Mouse (Mus musculus) heart, postnatal 36 days (tissue): ENCODE data around the gene Rnf168. TPM values are rescaled to one million over a fixed set of nuclear protein-coding genes. Genes with fewer than 3 reads are reported as not detected.
A peak's percentile ranks its signal among the peaks of the same experiment; 100 is the strongest.
"Not testable (repeated sequence)": the region's sequence is repeated elsewhere in the genome, so short reads cannot be mapped to it uniquely, and the experiment has no call there.

ENCODE experiments used
- DNase-seq, 2 experiments: peaks; one replicate each; pipeline ENCODE4 v3.0.0; 2021 to 2022
- intact Hi-C: fragments of 180-260 bp; cut with DNase I; formaldehyde crosslinking; loops from one replicate; pipeline ENCODE4 v1.15.1; 2025
- total RNA-seq, 2 experiments: library from RNA; stranded (reverse); gene quantifications; 2 replicates each; pipeline ENCODE4 v1.2.3; 2021

Rnf168 gene
- total RNA-seq, result 10 to 100 TPM; 13.7 TPM

DNA sequence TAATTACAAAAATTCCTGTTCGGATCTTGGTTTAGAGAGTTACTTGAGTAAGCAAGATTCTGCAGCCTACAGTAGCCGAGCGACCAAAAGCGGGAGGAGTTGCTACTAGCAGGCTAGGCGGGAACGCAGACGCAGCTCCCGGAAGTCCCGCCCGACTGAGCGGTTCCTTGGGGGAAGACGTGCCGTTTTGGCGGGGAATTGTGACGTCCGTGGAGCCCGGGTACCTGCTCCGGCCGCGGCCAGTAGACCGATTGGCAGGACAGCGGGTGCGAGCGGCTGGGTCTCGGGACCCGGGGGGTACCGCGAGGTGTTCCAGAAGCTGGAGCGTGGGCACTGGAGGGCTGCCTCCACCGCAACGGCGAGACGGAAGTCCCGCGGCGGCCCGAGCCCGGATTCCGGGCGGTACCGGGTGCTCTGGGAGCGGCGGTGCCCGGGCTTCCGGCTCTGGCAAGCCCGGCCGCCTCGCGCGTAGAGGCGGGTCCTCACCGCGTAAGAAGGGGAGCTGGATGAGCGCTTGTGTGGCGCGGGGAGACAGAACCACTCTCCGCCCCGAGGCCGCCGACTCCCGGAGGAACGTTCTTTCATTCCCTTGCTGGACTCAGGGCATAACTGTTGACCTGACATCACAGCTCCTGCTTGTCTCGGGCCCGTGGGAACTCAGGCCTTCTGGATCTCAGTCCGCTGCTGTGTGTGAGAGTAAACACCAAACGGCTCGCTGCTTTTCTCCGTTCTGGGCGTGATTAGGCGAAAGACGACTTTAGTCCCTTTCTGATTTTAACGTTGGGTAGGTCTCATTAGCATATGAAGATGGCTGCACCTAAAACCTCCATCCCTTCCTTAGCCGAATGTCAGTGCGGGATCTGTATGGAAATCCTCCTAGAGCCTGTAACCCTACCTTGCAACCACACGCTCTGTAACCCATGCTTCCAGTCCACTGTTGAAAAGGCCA lies at the start of gene Rnf168:
TSS of gene Rnf168 (plus strand) at position 152 of the 949 bp plus-strand sequence.
- peak; percentile 90 to 95 for DNase-seq
- intact Hi-C loops, result loop anchor here (1.0 to 5.0 kb wide), 2 partner anchors 30 to 55 kb away; partner anchors contain the start of genes Fbxo45, Ubxn7 and Wdr53

DNA sequence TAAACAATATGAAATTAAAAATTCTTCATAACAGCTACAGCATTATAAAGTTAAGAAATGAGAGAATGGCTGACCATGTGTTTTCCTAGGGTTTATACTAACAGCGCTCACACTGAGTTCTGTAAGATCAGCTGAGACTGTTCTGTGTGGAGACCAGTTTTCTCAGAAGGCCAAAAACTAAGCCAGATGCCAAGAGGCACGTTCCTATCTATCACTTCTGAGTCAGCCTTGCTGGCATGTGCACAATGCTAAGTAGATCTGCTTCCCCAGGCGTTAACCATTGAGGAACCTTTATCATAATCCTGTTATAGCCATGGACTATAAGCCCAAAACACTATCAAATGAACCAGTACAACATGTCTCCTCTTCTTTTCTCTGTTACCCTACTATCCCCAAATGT lies 45.2 kb upstream of the Rnf168 start:
- intact Hi-C loops, result not testable (repeated sequence)
- peak in 1 of 2 experiments; percentile 12 for DNase-seq

- intact Hi-C loops, result no loop called here
- peak in 1 of 2 experiments; percentile 17 for DNase-seq
Observed at GRCm38 (mm10) chr16:32237930-32238680, 39.2 kb upstream of the Rnf168 start.

DNA sequence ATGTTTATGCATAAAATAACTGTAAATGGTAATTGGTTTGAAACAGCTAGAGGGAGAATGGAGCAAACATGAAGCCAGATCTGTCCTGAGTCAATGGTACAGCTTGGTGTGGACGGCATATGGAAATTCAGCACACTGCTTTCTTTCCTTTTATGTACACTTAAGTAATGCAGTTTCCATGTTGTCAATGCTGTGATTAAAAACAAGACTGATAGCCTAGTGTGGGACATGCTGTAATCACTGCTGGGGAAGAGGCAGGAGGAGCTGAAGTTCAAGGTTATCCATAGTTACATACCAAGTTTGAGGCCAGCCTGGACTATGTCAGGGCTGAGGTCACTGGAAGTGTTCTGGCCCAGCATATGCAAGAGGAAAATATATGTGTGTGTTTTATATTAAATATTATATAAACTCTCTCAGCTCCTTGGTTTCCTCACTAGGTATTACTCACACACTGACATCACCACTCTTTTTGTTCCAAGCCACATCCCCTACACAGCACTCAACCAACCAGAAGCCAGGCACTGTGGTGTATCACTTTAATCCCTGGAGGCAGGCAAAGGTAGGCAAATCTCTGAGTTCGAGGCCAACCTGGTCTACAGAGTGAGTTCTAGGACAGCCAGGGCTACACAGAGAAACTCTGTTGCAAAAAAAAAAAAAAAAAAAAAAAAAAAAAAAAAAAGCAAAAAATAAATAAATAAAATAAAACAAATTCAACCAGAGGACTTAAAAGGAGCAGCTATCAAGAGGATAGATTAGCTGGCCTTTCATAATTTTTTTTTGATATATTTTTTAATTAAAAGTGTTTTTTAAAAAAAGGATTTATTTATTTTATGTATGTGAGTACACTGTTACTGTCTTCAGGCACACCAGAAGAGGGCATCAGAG lies 37.6 kb upstream of the Rnf168 start:
- intact Hi-C loops, result loop anchor here (10.0 kb wide), 1 partner anchor 295 kb away; the partner anchor contains the start of genes 0610012G03Rik and Ncbp2
- DNase-seq, result no peak

DNA sequence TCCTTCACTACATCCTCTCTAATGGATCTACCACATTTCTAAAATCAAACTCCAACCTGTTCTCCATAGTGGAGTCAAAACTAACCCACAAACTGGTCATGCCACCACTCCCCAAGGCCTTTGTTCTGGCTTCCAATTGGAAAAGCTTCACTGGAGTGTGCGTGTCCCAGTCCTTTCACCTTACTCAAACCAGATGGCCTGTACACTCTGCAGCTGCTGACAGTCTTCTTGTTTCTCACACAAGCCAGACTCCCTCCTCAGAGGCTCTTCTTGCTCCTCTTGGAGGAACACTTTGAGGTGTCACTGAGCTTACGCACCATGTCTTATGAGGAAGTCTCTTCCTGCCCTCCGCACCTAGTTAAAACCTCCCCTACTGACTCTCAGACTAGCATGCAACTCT lies 33.4 kb upstream of the Rnf168 start:
- no peak for DNase-seq
- intact Hi-C loops, result loop anchor here (10.0 kb wide), 1 partner anchor 299 kb away; the partner anchor contains the start of genes 0610012G03Rik and Ncbp2

- intact Hi-C loops, result loop anchor here (2.0 to 10.0 kb wide), 3 partner anchors 132 to 302 kb away; partner anchors contain the start of genes 0610012G03Rik and Ncbp2
- DNase-seq, result peak in 1 of 2 experiments; percentile 50
Observed at GRCm38 (mm10) chr16:32246351-32246791, 30.9 kb upstream of the Rnf168 start.

DNA sequence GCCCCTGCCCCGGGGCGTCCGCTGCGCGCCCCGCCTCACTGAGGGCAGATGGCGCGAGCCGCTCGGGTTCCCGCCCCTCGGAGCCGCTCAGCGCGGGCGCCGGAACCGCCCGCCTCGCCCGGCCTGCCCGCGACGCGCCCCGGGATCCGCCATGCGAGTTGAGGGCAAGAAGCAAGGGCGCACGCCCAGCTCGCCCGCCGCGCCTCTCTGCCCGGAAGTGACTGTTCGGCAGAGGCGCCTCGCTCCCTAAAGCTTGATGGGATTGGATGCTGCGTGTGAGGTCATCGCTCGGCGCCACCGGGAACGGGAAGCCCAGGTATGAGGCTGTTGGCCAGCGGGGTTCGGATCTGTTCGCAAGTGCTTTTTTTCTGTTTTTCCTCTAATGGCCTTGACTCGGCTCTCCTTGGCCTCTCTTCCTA lies 30.3 kb upstream of the Rnf168 start, which contains the start of the genes Fbxo45 and Wdr53:
TSS of gene Fbxo45 (minus strand) at position 207 of the 419 bp plus-strand sequence.
TSS of gene Wdr53 (plus strand) at position 276 of the 419 bp plus-strand sequence.
- peak; percentile 95 to 96 for DNase-seq
- intact Hi-C loops, result loop anchor here (1.0 to 10.0 kb wide), 4 partner anchors 30 to 302 kb away; partner anchors contain the start of genes 0610012G03Rik, Ncbp2 and Rnf168

DNA sequence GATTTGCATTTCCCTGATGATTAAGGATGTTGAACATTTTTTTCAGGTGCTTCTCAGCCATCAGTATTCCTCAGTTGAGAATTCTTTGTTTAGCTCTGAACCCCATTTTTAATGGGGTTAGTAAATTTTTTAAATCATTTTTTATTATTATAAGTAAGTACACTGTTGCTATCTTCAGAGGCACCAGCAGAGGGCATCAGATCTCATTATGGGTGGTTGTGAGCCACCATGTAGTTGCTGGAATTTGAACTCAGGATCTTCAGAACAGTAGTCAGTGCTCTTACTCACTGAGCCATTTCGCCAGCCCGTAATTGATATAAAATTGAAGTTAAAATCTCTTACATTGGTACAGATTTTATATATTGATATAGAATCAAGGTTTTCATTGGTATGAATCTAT lies 13.0 kb upstream of the Rnf168 start:
- peak in 1 of 2 experiments; percentile 38 for DNase-seq
- intact Hi-C loops, result loop anchor here (2.0 to 5.0 kb wide), 2 partner anchors 195 to 233 kb away; partner anchors contain the start of gene Zdhhc19

- DNase-seq, result peak; percentile 26 to 34
- intact Hi-C loops, result no loop called here
Observed at GRCm38 (mm10) chr16:32271291-32271690, 6.0 kb upstream of the Rnf168 start, which contains the start of gene Smco1. Smco1 (plus strand) TSS chr16:32271468.

- no peak for DNase-seq
- intact Hi-C loops, result no loop called here
Observed at GRCm38 (mm10) chr16:32273338-32273737, 3.9 kb upstream of the Rnf168 start.

GRCm38 (mm10) chr16:32275041-32275440 lies 2.2 kb upstream of the Rnf168 start:
- no peak for DNase-seq
- intact Hi-C loops, result loop anchor here (5.0 kb wide), 1 partner anchor 57 kb away; the partner anchor contains the start of gene Ubxn7

GRCm38 (mm10) chr16:32275830-32276229 lies 1.4 kb upstream of the Rnf168 start:
- intact Hi-C loops, result loop anchor here (5.0 kb wide), 1 partner anchor 56 kb away; the partner anchor contains the start of gene Ubxn7
- no peak for DNase-seq

DNA sequence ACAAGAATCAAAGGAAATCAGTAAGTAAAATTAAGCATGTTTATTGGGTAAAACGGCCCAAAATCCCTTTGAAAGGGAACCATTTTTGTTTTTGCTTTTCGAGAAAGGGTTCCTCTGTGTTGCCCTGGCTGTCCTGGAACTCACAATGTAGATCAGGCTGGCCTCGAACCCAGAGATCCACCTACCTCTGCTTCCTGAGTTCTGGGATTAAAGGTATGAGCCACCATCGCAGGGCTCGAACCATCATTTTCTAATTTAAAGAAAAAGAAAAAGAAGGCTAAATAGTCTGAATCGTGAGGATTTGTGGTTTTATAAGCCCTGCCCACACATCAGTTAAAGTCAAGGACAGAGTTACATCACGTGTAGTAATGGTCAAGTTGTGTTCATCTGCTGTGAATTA lies 1.1 kb downstream of the Rnf168 start:
- no peak for DNase-seq
- intact Hi-C loops, result loop anchor here (5.0 kb wide), 1 partner anchor 54 kb away; the partner anchor contains the start of gene Ubxn7

GRCm38 (mm10) chr16:32280211-32280610 lies 3.0 kb downstream of the Rnf168 start:
- intact Hi-C loops, result no loop called here
- no peak for DNase-seq

DNA sequence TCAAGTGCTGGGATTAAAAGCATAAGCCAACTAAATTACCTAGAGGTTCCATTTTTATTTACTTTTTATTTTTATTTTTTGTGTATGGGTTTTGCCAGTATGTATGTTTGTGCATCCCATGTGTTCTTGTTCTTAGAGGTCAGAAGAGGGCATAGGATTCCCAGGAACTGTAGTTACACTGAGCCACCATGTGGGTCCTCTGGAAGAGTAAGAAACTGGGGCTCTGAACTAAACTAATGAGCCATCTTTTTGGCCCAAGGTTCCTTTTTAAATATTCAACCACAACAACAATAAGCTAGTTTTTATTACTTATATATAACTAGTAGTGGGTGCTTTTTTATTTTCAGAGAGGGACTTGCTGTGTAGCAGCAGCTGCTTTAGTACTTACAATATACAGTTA lies 5.3 kb downstream of the Rnf168 start:
- no peak for DNase-seq
- intact Hi-C loops, result no loop called here

DNA sequence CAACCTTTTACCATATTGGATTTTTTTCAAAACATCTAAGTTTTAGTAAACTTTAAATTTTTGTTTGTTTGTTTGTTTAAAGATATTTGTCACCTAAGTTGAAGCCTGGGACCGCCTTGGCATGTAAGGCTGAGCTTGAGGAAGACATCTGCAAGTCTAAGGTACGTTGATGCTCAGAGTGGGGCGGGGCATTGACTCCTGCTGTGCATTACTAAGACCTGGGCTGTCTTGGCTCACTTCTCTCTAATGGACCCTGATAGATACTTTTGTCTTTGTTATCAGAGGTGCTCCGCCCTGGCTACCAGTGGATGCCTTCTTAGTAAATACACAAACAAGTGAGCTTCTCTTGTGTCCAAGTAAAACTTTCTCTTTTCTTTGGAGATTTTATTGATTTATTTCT lies 14.6 kb downstream of the Rnf168 start:
- no peak for DNase-seq
- intact Hi-C loops, result no loop called here

- DNase-seq, intact Hi-C loops: not testable (repeated sequence)
Observed at GRCm38 (mm10) chr16:32299617-32300016, 22.4 kb downstream of the Rnf168 start.

DNA sequence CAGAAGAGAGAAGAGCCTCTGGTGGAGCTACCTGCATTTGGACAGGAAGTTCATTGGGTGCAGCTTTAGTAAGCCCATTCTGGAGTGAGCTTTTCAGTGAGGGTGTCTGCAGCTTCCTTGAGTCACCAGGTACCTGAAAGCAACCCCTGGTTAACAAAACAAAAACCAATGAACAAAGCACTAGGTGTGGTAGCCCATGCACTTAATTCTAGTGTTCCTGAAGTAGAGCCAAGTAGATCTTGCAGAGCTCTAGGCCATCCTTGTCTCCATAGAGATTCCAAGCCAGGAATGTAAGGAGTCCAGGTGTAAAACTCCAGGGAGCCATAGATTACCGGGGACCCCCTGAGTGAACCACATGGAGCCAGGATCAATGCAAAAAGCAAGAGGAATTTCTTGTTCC lies 25.8 kb downstream of the Rnf168 start:
- no peak for DNase-seq
- intact Hi-C loops, result no loop called here

- intact Hi-C loops, result no loop called here
- no peak for DNase-seq
Observed at GRCm38 (mm10) chr16:32303886-32304285, 26.6 kb downstream of the Rnf168 start.
